Mouse (Mus musculus) cerebellum, adult 9-10 months (tissue): ENCODE measurements around the gene Hes1.
A peak's percentile ranks its signal among the peaks of the same experiment; 100 is the strongest.

Source experiments
- DNase-seq: peaks from one replicate; pipeline ENCODE4 v3.0.0; 2022

The Hes1 gene

GRCm38 (mm10) chr16:30052271-30052670 lies 11.9 kb upstream of the Hes1 start:
- DNase-seq = no peak

DNA sequence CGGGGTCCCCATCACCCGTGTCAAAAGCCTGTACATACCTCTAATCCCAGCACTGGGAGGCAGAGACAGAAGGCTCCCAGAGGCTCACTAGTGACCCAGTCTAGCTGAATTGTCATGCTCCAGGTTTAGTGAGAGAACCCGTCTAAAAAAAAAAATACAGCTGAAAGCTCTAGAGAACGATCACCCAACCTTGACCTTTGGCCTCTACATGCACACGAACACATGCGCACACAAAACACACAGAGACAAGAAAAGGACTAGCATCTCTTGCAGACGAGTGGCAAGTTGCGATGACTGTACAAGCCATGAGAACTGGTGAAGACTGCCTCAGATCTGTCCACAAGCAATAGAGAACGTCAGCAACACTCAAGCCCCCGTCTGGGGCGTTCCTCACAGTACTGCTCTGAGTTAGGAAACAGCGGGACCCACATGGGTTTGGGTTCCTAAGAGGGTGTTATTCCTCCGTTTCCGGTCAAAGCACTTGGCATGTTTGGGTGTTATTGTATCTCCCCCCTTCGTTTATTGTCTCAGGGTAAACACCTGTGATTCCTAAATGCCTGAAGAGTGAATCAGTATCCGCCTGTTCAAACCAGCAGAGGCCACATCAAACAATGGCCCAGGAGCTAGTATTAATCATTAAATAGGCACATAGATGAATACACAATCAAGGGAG lies 11.2 kb upstream of the Hes1 start:
- no peak for DNase-seq

DNA sequence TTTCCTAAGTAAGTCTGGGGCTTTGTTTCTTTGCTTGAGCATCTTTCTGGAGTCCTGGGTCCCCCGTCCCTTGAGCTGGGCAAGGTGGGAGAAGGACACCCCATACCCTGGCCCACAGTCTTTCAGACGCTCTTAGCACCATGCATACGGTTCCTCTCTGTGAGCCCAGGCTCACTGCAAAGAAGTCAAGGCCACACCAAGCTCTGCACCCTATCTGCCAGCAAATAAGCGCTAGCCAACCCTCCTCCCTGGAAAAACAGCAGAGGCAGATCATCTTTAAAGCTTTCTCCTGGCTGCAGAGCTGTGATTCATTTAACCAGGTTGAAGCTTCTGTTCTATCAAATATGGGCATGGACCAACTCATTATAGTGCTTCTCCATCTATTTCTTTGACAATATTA lies 9.6 kb upstream of the Hes1 start:
- DNase-seq = no peak

DNA sequence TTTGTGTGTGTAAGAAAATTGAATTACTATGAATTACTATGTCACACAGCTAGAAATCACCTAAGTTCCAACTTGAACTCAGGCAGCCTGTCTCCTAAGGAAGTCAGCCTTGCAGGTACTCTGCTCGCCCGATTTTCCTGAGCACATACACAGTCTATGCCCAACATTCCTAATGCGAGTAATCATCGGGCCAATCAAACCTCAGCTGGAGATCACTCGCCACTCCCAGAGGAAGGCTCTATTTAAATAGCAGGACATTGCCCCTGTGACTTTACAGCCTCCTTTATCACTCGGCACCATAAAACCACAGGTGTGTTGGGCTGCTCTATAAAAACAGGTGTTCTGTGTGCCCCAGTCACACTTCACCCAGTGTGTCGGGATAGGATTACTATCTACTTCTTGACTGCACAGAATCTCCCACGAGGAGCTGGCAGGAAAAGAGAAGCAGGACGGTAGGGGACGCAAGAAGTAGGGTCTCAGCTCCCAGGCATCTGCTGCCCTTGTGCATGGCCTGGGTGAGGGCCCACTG lies 8.8 kb upstream of the Hes1 start:
- DNase-seq = no peak

DNA sequence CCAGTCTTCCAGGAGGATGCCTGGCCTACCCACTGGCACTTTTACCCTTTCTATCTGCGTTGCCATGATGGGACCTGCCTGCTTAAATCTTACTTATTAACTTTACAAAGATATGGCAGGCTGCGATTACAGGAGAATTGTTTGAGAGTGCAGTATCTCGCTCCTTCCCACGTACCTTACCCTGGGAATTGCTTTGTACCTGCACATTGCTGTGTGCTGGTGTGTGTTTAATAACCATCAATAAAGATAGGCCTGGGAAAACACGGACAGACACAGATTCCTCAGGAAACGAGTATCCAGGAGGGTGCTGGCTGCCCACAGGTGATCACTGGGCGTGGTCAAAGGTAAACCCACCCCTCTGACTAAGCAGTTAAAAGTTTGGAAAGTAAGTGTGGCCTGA lies 8.3 kb upstream of the Hes1 start:
- DNase-seq = no peak

DNA sequence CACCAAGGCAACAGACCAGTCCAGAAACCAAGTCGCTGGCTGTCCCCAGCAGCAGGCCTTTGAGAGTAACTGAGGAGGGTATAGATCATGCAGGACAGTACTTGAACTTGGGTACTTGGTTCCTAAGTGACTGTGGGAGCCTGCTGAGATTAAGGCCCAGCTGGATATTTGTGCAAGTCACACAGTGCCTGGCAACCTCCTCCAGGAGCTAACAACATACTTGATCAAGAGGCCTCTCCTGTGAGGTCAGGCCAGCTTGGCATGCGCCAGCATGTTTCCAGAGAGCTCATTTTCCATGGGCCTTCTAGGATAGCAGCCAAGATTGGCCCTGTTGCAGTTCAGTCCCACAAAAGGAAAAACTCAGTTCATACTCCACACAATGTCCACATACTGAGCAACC lies 7.3 kb upstream of the Hes1 start:
- no peak for DNase-seq

DNA sequence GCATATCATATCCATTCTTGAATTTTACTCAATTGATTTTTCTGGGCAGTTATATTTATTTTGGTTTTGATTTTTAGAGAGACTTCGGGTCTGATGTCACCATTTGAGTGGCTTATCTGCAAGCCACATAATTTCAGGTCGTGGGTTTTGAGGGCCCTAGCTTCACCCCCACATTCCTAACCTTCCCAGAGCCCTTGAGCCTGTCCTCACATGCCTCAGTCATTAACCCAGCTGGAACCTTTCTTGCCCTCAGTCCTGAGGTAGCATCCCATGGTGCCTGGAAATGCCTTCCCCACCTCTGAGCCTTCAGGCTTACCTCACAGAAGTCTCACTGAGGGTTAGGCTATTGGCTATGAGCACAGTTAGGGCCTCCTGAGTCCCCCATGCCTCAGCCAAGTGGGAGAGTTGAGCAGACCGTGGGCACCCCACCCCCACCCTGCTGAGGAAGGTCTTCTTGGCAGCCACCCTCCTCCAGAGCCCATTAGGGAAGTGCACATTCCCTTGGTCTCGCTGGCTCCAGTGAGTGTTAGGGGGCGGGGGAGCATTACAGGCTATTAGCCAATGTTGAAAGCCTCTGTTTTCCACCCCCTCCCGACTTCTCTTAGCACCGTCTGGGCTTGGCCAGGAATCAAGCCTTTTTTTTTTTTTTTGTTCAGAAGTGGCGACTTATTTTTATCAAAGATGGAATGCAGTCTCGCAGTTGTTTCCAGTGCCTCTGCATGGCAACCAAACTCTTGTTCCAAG lies 5.0 kb upstream of the Hes1 start:
- no peak for DNase-seq

GRCm38 (mm10) chr16:30060412-30060811 lies 3.8 kb upstream of the Hes1 start:
- DNase-seq = no peak

DNA sequence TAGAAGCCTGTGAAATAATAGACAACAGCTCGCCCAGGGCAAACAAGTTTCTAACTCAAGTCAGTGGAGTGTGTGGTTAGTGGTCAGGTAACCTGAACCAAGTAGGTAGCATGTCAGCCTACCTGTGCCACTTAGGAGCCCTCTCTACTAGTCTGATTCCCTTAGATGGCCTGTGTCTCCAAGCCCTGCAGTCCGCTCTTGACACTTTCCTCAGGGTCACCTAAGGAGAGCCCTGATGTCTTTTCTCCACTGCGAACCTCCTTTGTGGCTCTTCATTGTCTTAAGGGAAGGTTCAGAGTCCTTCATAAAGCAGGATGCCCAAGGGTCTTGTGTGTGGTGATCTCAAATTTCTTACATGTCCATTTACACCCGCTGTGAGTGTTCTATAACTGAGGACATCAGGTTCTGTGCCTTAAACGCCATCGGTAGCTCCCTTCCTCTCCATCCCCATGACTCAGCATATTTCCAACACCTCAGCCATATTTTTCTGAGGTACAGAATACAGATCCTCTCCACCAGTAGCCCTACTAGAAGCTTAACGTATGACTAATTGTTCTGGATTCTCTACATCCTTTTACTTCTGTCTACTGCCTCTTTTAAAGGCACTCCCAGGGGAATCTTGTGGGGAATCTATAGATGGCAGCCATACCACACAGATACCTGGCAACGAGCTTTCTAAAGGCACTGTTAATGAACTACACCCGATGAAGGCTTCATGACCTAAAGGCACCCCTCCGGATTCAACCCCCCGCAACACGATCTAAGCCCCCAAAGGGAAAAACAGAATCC lies 1.7 kb upstream of the Hes1 start:
- DNase-seq = no peak

GRCm38 (mm10) chr16:30063121-30063881 lies 883 bp upstream of the Hes1 start:
- DNase-seq = peak; percentile 37

GRCm38 (mm10) chr16:30064613-30065012 lies 429 bp downstream of the Hes1 start:
- DNase-seq = peak; percentile 28

DNA sequence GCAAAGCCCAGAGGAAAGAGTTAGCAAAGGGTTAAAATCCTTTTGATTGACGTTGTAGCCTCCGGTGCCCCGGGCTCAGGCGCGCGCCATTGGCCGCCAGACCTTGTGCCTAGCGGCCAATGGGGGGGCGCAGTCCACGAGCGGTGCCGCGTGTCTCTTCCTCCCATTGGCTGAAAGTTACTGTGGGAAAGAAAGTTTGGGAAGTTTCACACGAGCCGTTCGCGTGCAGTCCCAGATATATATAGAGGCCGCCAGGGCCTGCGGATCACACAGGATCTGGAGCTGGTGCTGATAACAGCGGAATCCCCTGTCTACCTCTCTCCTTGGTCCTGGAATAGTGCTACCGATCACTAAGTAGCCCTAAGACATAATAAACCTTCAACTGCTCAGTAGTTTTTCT lies 893 bp downstream of the Hes1 start:
- peak; percentile 70 for DNase-seq

DNA sequence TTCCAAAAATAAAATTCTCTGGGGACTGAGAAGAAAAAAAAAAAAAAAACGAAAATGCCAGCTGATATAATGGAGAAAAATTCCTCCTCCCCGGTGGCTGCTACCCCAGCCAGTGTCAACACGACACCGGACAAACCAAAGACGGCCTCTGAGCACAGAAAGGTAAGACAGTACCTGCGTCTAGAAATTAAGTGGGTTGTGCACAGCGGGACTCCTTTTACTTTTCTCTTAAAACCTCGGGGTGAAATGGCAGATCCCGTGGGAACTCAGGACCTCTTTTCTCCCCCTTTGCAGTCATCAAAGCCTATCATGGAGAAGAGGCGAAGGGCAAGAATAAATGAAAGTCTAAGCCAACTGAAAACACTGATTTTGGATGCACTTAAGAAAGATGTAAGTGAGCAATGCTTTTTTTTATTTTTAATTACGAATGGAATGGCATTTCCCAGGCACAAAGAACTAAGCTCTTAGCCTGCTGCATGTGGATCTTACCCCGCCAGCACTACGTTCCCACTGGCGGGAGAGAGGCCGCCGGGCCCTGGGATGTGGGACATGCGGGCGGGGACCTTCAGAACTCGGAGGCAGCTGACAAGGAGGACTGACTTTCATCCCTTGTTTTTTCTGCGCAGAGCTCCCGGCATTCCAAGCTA lies 1.5 kb downstream of the Hes1 start:
- peak; percentile 32 for DNase-seq

- peak; percentile 57 for DNase-seq
These were observed 2.1 kb downstream of the Hes1 start for GRCm38 (mm10) chr16:30066184-30066851.

GRCm38 (mm10) chr16:30066852-30067301 lies 2.7 kb downstream of the Hes1 start:
- peak; percentile 80 for DNase-seq

GRCm38 (mm10) chr16:30068041-30069020 lies 4.1 kb downstream of the Hes1 start:
- DNase-seq = peak; percentile 28

DNA sequence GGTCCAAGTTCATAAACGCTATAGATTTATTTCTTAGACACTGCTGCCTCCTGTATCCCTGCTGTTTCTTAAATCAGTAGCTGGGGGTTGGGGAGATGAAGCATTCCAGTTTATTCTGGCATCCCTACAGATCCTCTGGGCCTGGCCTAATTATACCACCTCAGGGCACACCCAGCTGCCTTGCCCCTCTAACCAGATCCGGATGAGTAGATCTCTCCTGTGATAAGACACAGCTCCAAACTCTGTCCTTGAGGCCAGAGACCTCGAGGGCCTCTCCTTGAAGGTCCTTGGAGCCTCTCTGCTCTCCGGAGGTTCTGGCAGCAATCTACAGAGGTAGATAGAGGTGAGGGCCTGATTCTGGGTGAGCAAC lies 5.4 kb downstream of the Hes1 start:
- DNase-seq = peak; percentile 49

- peak; percentile 62 for DNase-seq
These were observed 6.0 kb downstream of the Hes1 start for GRCm38 (mm10) chr16:30069950-30070770.

GRCm38 (mm10) chr16:30070771-30071191 lies 6.6 kb downstream of the Hes1 start:
- peak; percentile 51 for DNase-seq
